Mouse (Mus musculus): Measurements from ENCODE around the gene Eprs. TPM values are rescaled to one million over a fixed set of nuclear protein-coding genes. Genes with fewer than 3 reads are reported as not detected.

The Eprs gene
- total RNA-seq, 1 experiment from 2014 or later: 124 TPM

DNA sequence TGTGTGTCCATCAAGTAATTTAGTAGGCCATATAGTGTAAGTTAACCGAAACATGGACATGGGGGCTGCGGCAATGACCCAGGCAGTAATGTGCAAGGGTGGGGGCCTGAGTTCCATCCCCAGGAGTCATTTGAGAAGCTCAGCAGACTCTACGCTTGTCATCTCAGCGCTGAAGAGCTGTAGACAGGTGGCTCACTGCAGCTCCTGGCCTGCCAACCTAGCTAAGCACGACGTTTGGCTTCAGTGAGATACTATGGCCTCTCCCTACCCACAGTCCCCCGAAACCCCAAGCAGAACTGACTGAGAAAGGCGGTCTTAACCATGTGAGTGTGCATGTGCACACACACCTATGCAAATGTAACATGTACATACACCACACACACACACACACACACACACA, 88.2 kb downstream of the Eprs start:
- DNase-seq: no peak

- no peak for DNase-seq
Measured at GRCm38 (mm10) chr1:185451495-185451894, 88.7 kb downstream of the Eprs start.

- no peak for DNase-seq
Measured at GRCm38 (mm10) chr1:185452461-185452860, 89.6 kb downstream of the Eprs start.

DNA sequence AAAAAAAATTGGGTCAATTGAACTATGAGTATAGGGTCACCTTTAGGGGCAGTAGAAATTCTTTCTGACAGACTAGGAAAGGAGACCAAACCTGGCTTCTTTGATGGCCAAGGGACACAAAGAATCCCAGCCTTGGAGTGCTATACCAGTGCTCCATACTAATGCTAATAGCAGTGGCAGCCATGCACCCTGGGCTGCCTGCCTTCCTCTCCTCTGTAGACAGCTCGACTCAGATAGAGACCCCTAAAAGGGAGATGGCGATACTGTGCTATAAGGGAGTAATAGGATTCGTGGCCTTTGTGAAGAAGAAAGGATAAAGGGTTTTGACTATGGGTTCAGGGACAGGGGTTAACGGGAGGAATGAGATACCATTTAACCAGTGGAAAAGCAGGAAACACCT, 91.3 kb downstream of the Eprs start:
- DNase-seq: no peak

- DNase-seq: peak; percentile 27
Measured at GRCm38 (mm10) chr1:185454575-185454954, 91.7 kb downstream of the Eprs start, which contains the start of gene Slc30a10. Gene Slc30a10, plus strand, starts transcription at chr1:185454848.

DNA sequence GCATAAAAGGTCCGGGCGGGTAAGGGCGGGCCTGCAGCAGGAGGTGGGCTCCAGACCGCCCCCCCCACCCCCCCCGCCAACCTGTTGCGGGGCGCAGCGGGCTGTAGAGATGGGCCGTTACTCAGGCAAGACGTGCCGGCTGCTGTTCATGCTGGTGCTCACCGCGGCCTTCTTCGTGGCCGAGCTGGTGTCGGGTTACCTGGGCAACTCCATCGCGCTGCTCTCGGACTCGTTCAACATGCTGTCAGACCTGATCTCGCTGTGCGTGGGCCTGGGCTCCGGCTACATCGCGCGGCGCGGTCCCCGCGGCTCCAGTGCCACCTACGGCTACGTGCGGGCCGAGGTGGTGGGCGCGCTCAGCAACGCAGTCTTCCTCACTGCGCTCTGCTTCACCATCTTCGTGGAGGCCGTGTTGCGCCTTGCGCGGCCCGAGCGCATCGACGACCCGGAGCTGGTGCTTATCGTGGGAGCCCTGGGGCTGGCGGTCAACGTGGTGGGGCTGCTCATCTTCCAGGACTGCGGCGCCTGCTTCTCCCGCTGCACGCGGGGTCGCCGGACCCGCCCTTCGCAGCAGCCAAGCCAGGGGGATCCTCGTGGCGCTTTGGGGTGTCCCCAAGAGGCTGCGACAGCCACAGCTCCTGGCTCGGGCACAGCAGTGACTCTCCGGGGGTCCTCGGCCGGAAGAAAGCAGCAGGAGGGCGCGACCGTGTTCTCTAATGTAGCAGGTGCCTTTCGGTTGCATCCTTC, 92.3 kb downstream of the Eprs start:
- DNase-seq: no peak

GRCm38 (mm10) chr1:185456327-185456726, 93.5 kb downstream of the Eprs start:
- no peak for DNase-seq

- no peak for DNase-seq
Measured at GRCm38 (mm10) chr1:185460096-185460495, 97.3 kb downstream of the Eprs start.

DNA sequence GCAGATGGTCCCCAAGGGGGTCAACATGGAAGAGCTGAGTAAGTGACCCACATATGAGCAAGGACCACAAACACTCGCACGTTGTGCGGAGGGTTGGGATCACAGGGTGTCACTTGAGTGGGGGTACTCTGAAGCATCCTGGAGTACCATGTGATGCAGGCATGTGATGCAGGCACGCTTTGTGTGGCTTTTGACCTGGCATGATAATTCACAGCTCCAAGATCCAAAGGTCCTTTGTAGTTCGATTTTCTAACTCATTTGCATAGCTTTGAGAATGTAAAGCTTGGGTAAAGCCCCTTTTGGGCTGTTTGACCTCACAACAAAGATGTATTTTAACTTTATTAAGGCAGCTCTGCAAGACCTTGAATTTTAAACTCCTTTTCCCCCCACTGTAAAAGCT, 100.0 kb downstream of the Eprs start:
- DNase-seq: no peak

- DNase-seq: no peak
Measured at GRCm38 (mm10) chr1:185469551-185470021, 106.7 kb downstream of the Eprs start.

GRCm38 (mm10) chr1:185472025-185472720, 109.3 kb downstream of the Eprs start:
- no peak for DNase-seq

DNA sequence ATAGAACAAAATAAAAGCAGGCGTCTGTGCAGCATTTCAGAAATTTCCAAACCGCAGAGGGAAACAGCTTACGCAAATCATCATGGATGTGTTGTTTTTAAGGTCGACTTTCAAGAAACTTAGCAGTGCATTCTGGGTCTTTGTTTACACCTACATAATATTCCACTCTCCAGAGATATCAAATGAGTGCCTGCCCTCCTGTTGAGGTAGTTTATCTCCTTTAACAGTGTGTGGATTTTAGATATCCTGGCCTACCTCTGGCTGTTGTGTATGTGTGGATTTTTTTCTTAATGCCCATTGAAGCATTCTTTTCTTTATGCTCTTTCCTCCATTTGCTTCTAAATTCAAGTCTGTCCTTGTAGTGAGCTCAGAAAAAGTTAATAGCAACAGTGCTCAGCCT, 109.9 kb downstream of the Eprs start:
- DNase-seq: no peak

DNA sequence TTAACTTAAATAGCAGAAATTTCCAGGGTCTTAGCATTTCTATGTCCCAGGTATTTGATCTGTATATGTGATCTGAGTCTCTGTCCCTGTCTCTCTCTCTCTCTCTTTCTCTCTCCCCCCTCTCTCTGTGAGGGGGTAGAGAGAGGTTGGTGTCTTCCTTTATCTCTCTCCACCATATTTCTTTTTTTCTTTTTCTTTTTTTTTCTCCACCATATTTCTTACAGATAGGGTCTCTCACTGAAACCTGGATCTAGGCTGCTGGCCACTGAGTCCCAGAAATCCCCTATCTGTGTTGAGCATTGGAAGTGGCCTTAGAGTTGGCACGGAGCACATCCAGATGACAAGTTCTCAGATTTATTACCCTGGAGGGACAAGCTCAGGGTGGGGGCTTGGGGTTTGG, 110.6 kb downstream of the Eprs start:
- DNase-seq: no peak

Small RNA genes lying within 50 kb of the gene (microRNA-seq; reads per million reads assigned to microRNA genes)
- gene Mir194-1 (2.7 to 10.0 reads per million in 2 experiments), gene Mir215 (2.1 to 6.9 reads per million in 2 experiments)

Other genes with a start within 250 kb of the Eprs start
- gene Rab3gap2, start 158.9 kb upstream of the Eprs start, total RNA-seq (2021): 60.8 and 62.2 TPM in 2 replicates
- gene Iars2, start 33.6 kb upstream of the Eprs start, total RNA-seq (2021): 86.6 and 107 TPM in 2 replicates
- gene Bpnt1, start 30.9 kb upstream of the Eprs start, total RNA-seq (2021): 99.9 and 103 TPM in 2 replicates
- not detected in 2 replicates for gene Slc30a10, start 91.8 kb downstream of the Eprs start, total RNA-seq (2021)